Mouse (Mus musculus) gastrocnemius, postnatal 4 days (tissue): ENCODE measurements at regions not wholly inside any gene's neighbourhood (a gene's known extent, or its start where the extent isn't known, plus 50 kb on each side); places are given as distances from the start of the nearest gene placed in this dataset.

Source experiments
- DNase-seq, 2 experiments: peaks; one replicate each; pipeline ENCODE4 v3.0.0; 2021 to 2022; ENCODE audit warnings: low spot score in 2 of 2, mixed read lengths in 2 of 2

DNA sequence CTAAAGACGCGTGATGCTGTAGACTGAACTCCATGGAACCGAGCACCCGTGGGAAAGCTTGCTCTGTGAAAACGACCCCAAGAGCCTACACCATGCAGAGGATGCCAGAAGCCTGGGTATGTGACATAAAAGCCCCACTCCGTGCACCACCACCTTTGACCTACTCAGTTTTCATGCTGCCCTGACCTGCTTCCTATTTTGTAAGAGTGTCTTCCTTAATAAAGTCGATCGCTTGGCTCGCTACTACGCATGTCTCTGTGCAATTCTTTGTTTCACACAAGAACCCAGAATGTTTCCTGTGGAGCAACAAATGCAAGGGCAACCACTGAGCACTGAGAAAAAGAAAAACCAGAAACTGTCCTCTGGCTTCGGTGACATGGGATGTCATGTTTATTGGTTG lies 60.5 kb downstream of the Sec61b start:
- no peak for DNase-seq

DNA sequence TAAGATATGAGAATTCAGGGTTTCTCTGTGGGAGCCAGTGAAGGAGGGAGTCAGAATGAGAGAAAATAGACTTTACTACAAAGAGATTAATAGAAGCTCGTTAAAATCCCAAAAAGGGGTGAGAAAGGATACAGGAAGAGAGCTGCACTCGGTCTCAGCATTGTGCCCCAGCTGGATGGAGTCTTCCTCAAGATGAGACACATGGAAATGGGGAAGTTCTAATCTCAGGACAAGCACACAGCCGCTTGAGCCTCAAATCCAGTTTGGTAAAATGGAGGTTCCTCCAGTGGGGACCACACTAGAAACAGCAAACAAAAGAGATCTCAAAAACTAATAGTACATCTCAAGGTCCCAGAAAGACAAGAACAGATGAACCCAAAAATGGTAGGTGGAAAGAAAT lies 93.2 kb downstream of the Sec61b start:
- DNase-seq = no peak

DNA sequence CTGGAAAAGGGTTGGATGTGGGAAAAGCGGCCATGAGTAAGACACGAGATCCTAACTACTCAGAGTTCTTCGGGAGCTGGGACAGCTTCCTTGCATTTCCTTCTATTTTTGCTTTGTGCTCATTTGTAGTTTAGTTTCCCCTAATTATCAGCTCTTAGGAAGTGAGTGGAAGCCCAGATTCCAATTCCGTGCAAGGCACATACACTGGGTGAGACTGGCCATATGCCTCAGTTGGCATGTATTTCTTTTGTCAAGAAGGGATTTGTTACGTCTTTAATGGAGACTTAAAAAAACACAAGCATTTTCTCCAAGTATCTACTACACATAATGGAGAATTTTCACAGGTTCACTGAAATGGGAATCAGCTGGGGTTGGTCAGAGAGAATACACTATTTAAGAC lies 96.4 kb downstream of the Sec61b start:
- DNase-seq = no peak

DNA sequence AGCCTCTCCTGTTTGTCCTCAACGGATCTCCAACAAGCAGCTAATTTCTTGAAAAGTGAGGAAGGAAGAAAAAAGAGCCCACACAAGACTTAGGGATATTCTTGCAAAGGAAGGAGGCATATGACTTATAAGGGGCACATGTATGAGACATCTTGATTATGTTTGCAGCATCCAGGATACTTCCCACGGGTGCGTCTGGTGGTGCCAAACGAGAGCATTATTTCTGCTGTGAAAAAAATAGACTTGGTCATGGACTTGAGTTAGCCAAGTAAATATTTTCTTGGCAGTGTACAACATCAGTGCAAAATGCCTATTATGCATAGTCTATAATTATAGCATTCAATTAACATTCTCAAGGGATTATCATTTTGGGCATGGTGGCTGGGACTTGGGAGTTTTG lies 101.6 kb downstream of the Sec61b start:
- no peak for DNase-seq

DNA sequence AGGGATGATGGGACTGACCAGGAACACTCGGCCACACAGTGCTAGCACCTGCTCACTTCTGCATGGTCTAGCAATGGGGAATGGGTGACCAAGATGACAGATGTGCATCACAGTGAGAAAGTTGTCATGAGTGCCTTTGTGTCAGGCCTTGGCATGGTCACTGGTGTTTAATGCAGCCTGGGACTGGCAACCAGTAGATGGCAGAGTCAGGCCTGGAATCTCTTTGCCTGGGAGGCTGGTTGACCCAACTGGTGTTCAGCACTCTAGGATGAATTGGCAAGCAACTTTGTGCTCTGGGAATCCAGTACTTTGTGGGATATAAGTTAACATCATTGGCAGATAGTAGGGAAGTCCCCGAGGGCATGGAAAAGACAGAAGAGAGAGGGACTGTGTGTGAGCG lies 103.0 kb downstream of the Sec61b start:
- no peak for DNase-seq

DNA sequence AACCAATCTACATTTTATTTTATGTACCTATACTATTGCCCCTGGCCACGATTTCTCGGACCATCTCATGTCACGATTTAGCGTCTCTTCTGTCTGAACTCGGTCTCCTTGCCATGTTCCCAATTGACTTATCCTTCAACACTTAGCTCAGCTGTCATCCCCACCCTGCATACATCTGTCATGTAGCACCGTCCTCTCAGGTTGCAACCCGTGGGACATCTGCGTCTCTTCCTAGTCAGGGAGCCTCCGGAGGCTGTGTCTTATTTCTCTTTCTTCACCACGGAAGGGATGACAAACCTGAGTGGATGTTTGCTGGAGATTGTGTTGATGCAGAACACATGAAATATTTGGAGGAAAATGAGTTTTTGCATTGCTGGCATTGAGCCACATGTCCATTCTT lies 104.2 kb downstream of the Sec61b start:
- no peak for DNase-seq

DNA sequence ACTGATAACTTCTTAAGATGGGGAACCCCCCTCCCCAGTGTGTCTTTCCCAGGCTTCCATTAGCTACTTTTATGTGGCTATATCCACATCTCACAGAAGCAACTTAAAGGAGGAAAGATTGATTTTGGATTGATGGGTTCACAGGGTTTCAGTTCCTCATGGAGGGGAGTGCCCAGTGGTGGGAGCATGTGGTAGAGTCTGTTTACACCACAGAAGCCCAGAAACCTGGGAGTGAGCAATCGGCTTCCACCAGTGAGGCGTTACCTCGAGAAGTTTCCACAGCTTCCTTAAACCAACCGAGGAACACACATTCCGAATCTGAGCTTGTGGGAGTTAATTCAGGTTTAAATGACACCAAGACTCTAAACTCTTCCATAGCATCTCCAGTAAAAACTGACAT lies 106.1 kb downstream of the Sec61b start:
- DNase-seq = no peak

DNA sequence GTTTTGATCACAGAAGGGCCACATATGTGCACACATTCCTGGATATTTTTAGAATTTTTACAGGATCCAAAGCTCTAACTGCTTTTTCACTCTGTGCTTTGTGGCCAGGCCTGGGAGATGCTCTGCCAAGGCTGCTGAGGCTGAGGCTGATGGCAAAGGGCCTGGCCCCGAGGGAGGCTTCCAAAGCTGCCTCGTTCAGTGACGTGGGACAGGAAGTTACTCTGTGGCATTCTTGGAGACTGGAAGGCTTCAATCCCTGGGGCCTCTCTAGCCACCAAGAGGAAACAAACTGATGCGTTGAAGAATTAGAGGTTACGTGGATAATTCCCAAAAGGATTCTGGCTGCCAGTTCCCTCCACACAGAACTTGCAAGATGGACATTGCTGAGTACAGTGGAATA lies 112.8 kb downstream of the Sec61b start:
- peak; percentile 43 to 69 for DNase-seq

DNA sequence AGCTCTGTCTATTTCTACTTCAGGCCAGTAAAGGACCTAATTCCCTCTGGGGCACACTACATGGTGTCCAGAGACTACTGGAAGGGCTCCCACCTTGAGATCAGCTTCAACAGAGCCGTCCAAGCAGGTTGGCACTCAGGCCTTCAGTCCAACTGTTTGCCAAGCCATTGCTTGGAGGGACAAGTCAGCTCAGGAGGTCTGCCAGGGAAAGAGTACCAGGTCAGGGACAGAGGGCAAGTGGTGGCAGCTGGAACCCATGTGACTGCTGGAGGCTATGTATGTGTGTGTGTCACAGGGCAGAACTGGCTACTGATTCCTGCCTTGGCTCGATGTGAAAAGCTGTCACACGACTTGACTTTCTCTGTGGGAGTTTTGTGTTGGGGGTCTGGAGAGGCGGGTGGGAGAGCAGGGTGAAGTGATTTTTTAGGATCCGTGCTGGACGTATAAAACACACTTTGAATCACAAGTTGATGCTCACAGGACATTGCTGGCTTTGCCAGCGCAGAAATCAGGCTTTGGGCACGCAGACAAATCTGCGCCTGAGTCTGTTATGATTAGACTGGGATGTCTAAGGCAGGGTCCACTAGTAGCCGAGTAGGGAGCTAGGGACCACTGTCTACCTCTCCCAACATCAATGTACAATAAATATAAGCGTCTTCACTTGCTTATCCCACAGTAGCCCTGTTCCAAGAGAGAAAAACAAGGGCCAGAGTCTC lies 118.0 kb downstream of the Sec61b start:
- DNase-seq = peak in 1 of 2 experiments; percentile 13

DNA sequence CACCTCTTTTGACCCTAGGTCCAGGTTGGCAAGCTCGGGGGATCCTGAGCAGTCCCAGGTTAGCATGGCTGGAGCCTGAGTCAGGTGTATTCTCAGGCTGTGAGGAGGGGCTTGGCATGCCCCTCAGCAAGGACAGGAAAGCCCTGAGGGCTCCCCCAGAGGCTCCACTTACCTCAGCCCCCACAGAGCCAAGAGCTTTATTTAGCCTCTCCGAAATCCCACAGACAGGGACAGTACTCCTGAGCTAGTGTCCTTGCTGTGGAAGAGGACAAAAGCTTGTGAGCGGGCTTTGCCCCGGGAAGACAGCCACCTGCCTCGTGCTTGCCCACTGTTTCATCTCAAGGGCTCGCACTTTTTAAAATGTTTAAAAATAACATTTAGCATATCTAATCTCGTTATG lies 118.7 kb downstream of the Sec61b start:
- no peak for DNase-seq

DNA sequence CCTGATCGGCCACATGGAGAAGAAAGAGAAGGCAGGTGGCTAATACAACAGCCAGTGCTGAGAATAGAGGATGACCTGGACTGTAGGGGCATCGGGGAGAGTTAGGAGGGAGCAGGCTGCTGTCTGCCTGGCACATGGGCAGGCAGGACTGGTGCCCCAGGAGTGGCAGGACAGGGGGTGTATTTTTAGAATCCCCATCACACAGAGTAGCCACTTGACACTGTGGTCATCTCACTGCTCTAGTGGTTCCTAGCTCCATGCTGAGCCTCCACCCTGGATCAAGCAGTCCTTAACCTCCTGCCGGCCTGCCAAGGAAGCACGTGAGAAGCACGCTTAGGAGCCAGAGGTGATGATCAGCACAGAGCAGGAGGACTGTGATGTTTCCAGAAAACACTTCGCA lies 119.7 kb downstream of the Sec61b start:
- no peak for DNase-seq

DNA sequence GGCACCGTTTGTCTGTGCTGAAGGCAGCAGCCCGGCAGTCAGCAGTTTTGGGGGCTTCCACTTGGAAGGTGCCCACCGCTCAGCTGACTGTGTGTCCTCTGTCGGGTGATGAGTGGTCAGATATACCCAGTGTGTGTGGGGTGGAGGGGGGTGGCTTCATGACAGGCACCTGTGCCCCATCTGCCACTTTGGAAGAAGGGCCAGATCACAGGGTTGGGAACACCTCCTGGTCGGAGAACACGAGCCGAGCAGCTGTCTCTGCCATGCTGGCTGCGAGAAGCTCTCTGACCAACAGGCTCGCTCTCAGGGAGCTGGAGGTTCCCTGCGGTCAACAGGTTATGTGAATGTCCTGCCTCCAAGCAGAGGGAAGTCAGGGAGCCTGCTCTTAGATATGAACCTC lies 121.4 kb downstream of the Sec61b start:
- no peak for DNase-seq

DNA sequence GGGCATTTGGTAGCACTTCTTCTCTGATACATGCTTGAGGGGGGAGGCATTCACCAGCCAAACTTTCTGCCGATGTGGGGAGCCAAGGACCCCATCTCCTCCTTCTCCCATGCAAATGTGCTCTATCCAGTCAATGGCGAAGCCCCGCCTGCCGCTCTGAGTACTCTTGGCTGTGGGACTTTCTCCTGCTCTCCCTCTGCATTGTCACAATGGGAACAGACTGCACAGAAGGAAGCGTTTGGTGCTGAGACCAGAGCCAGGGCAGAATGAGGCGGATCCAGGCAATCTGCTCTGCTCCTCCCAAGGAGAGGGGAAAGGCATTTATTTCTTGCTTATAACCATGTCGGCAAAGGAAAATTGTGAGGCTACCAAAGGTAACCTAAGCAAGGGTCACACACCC lies 123.1 kb downstream of the Sec61b start:
- DNase-seq = no peak

DNA sequence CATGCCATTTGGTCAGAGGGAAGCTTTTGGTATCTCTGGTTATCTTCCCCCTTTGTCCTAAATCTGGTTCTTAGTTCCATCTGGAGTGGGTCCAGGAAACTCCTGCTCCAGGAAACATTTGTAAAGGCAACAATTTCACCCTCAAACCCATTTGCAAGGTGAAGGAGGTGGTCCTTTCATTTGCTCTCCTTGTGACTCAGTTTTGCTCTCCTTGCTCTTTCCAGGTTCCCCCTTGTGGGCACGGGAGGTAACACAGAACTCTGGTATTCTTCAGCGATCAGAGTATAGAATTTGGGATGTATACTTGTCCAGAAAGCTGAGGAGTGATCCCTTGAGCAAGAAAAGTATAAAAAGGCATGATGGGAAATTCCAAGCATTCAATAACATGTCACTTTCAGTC lies 123.8 kb downstream of the Sec61b start:
- no peak for DNase-seq

DNA sequence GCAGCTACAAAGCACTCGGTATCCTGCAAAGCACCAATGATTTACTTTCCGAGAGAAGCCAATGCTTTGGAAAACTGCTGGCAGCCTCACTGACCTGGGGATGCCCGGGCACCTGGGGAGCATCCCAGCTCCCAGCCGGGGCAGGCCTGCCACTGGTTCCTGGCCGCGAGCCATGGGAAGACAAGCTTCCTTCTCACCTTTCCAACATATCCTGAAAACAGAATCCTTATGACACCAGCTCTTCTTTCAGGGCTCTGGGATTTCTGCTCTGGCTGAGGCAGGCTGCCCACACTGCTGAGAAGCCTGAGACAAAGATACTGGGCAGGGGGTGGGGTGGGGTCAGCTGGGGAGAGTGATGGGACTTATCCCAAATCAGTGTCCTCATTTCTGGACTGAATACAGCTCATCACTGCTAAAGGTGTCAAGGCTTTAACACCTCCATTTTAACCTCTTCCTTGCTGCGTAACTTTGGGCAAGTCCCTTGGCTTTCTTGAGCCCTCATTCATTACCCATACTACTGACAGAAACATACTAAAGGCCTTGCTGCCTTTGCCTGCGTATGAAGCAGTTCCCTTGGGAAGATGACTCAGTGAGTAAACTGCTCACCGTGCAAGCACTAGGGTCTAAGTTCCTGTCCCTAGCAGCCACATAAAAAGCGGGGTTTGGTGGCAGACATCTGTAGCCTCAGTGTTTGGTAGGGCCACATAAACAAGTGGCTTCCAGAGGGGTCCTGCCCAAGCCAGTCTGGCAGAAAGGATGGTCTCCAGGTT lies 127.0 kb downstream of the Sec61b start:
- DNase-seq = no peak

DNA sequence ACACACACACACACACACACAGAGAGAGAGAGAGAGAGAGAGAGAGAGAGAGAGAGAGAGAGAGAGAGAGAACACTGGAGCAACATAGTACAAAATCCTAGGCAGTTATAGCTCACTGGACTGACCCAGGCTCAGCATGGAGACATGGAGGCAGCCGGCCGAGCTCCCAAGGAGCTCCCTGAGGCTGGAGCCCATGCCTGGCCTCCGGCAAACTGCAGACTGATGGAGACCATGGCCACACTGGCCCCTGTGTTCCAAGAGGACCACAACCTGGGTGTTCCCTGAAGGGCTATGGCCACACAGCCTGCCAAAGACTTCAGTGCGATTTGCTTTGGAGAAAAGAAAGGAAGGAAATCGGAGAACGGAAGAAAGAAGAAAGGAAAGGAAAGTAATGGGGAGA lies 128.9 kb downstream of the Sec61b start:
- DNase-seq = peak in 1 of 2 experiments; percentile 31

DNA sequence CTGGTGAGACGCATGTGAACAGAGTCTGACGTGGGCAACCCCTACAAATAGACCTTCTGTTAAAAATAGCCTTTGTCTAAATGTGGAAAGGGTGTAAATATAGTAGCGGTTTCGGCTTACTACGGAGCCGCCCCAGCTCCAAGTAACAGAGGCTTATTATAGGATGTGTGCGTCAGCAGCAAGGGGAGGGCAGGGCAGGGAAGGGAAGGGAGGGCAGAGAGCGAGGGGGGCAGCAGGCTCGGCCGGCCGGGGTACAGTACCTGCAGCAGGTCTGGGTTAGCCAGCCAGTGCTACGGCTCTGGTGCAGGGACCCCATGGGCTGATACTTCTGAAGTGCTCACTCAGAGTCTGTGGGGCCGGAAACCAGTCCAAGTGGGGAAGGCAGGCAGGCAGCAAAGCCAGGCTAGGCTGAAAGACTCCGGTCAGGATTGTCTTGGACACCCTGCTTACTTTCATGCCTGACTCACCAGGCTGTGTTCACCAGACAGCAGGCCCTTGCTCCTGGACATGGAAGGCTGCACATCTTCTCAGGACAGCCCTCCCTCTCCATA lies 129.5 kb downstream of the Sec61b start:
- no peak for DNase-seq

DNA sequence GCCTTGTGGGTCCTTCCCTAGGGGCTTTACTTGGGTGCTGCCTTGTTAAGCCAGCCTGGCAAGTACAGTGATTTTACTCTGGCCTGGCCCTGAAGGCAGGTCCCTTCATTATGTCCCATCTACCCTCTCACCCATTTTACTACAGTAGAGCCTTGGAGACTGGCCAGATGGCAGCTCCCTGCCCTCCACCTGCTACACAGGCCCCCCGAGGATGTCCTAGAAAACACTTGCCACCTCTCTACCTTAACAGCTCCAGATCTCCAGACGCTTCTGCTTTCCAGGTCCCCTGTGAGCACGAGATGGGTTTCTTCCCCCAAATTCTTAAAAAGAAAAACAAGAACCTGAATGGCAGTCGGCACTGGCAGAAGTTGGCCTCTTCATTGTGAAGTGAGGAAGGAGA lies 131.2 kb downstream of the Sec61b start:
- no peak for DNase-seq

DNA sequence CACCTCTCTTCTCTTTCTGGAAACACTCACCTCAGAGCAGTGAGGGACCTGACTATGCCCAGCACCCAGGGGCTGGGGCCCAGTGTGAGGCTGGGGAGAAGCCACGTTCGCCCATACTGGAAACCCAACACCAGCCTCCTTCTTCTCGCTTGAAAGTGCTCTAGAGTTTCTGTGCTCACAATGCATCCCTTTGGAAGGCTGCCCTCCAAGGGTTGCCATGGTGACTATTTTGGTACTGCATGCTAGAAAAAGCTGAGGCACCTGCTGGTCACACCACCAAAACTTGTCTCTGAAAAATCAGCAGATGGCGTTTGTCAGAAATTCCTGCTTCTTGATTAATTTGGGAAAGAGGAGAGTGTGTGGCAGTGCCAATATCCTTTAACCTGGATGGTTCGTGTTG lies 134.2 kb downstream of the Sec61b start:
- no peak for DNase-seq

DNA sequence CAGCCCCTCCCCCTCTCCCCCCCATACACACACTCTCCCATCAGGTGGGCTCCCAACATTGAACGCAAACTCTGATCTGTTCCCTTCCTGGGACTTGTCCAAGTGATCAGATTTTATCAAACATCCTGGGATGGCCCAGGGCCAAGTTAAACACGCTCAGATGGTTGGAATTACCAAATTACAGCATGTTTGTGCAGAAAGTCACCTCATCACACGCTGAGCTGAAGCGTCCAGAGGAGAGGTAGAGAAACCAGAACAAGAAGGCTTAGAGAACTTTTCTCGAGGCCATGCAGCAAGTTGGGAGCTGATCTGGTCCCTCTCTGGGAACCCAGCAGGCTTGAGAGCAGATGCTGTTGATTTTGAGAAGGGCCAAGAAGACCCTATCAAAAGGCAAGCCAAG lies 136.5 kb downstream of the Sec61b start:
- no peak for DNase-seq

DNA sequence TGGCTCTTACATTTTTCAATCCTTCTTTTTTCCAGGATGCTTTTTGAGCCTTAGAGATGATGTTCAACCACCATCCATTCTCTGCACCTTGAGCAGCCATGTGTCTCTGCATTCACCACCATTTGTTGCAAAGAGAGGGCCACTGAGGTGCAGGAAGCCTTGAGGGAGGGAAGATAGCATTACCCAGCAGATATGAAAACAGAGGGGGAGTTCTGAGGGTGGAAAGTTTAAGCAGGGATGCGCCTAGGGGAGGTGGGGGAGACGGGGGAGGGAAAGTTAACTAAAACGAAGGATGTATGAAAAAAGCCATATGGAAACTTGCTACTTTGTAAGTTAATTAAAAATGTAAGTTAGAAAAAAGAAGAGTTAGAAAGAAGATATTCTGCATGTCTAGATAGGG lies 142.1 kb downstream of the Sec61b start:
- no peak for DNase-seq

DNA sequence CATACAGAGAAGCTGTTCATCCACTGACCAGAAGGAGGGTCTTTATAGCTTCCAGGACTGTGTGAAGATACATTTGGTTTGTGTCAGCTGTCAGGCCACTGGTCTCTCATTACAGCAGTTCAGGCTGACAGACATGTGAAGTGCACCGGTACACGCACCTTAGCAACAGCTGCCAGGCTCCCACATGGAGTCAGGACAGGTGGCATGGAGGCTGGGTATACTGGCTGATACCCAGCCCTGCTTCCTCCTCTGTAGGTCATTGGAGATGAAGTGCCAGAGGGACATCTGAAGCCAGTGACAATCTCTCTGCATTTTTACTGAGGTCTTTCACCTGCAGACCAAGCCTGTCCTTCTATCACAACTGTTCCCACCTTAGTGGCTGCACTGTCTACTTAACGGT lies 146.2 kb downstream of the Sec61b start:
- no peak for DNase-seq
